Mouse (Mus musculus) embryo, embryonic 10 days (tissue): ENCODE results near the gene Klk9.

Experiments
- DNase-seq: peaks from one replicate; pipeline ENCODE4 v3.0.0-alpha.2; 2015; ENCODE audit warnings: low spot score

The Klk9 gene

DNA sequence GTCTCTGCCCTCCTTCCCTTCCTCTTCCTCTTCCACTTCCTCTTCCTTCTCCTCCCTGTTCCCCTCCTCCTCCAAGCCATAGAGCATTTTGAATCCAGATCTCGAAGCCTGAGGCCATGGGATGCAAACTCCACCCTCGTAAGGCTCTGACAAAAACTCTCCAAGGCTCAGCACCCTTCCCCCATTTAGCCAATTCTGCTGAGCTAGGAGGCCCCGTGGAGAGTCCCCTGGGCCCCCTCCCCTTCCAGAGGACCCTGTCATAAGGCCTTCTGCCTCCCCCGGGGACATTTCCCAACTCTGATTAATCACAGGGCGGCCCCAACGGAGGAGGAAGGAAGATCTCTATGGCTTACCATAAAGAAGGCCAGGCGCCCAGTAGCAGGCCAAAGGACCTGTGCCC is at the start of gene Klk9:
Gene Klk9, plus strand, starts transcription at position 301 of the 400 bp plus-strand sequence.
- no peak for DNase-seq

GRCm38 (mm10) chr7:43747788-43748187 is 43.9 kb upstream of the Klk9 start:
- DNase-seq = no peak

- no peak for DNase-seq
These were observed 38.9 kb upstream of the Klk9 start for GRCm38 (mm10) chr7:43752806-43753205.

DNA sequence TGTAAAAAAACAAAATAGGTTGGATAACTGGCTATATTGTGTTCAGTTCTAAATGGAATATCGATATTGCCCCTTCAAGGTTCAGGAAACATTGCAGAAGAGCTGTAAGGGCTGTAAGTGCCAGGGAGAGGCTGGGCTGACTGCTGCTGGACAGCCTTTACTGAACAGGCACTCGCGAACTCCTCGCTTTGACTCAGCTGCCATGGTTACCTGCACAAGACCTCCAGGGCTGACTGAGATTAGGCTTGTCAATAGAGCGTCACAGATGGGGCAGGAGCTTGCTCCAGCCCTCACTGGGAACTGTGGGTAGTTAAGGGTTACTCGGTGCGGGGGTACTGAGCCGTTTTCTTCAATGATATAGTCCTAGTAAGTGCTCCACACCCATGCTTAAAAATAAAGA is 25.2 kb upstream of the Klk9 start:
- peak; percentile 21 for DNase-seq

DNA sequence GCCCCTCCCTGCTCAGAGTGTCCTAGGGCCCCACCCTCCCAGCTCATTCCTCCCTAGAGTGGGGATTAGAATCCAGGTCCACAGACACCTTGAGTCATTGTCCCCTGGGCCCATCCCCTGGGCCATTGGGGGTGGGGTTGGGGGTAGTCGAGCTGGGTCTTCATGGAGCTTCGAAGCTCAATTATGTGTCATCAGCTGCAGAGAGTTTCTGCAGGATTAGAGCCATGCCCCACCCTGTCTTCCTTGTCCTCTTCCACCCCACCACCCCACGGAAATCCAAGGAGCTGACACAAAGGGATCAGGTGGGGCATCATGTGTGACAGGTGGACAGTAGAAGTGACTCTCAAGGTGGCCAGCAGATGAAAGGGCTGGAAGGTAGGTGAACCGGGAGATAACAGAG is 23.1 kb upstream of the Klk9 start, which contains the start of gene Klk12:
Gene Klk12, plus strand, starts transcription at position 301 of the 400 bp plus-strand sequence.
- no peak for DNase-seq

GRCm38 (mm10) chr7:43769636-43770035 is 22.1 kb upstream of the Klk9 start:
- no peak for DNase-seq

DNA sequence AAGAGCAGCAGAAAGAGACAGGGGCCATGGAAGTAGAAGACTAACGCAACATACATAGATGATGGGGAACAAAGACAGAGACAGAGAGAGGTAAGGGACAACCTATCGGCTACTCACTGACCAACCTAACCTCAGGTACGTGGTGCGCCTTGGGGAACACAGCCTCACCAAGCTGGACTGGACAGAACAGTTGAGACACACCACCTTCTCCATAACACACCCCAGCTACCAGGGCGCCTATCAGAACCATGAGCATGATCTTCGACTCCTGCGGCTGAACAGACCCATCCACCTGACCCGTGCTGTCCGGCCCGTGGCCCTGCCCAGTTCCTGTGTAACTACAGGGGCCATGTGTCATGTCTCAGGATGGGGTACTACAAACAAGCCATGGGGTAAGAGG is 21.0 kb upstream of the Klk9 start:
- no peak for DNase-seq

GRCm38 (mm10) chr7:43771916-43772315 is 19.8 kb upstream of the Klk9 start:
- no peak for DNase-seq

GRCm38 (mm10) chr7:43772901-43773300 is 18.8 kb upstream of the Klk9 start:
- DNase-seq = no peak

DNA sequence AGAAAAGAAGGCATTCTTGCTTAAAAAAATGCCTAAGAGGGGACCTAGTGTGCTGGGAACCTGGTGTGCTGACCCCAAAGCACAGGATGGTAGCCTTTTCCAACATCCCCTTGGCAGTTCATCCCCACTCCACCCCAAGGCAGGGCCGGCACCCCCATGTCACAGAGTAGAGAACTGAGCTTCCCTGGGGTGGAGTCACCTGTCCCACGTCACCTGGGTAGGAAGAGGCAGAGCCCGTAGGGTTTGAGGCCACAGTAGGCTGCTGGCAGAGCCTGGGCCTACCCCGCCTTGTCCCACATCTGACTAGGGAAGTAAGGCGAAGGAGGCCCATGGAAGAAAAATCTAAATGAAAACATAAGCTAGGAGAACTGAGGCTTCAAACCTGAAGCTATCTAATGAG is 17.3 kb upstream of the Klk9 start, which contains the start of gene Klk11:
Gene Klk11, plus strand, starts transcription at position 241 of the 400 bp plus-strand sequence.
- no peak for DNase-seq

GRCm38 (mm10) chr7:43774802-43775201 is 16.9 kb upstream of the Klk9 start:
- no peak for DNase-seq

- DNase-seq = peak; percentile 1
These were observed 16.2 kb upstream of the Klk9 start for GRCm38 (mm10) chr7:43775311-43776057.

DNA sequence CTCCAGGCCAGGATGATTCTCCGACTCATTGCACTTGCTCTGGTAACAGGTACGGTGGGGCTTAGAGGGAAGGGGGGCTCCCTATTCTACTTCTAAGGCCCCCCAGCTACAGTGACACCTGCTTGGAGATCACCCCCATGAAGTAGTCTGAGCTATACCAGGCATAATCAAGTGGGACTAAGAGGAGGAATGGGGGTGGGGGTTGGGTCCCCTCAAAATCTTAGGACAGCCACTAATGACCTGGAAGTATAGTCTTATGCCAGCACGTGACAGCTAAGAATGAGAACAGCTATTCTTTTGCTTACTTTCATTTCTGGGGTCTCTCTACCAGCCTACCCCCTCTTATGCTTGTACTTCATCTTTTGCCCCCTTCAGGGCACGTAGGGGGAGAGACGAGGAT is 15.2 kb upstream of the Klk9 start:
- no peak for DNase-seq

GRCm38 (mm10) chr7:43777423-43777822 is 14.3 kb upstream of the Klk9 start:
- peak; percentile 2 for DNase-seq

- no peak for DNase-seq
These were observed 13.3 kb upstream of the Klk9 start for GRCm38 (mm10) chr7:43778176-43778970.

- DNase-seq = peak; percentile 2
These were observed 11.4 kb upstream of the Klk9 start for GRCm38 (mm10) chr7:43780241-43780640.

DNA sequence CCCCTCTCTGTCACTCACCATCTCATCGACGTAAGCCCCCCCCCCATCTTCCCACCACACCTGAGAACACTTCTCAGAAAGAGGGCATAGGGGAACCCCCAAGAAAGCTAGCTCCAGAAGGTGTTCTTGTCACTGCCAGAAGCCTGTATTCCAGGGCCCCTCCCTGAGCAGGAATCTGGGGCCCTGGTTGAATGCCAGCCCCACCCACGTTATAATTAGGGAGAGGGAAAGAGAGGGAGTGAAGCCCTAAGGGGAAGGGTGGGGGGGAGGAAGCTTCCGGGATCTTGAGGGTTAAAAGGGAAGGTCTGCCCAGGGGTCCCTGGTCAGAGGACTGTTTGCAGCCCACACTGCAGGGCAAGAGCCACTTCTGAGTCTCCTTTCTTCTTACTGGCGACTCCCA is 10.9 kb upstream of the Klk9 start, which contains the start of gene Klk10:
Gene Klk10, plus strand, starts transcription at position 290 of the 400 bp plus-strand sequence.
- DNase-seq = no peak

DNA sequence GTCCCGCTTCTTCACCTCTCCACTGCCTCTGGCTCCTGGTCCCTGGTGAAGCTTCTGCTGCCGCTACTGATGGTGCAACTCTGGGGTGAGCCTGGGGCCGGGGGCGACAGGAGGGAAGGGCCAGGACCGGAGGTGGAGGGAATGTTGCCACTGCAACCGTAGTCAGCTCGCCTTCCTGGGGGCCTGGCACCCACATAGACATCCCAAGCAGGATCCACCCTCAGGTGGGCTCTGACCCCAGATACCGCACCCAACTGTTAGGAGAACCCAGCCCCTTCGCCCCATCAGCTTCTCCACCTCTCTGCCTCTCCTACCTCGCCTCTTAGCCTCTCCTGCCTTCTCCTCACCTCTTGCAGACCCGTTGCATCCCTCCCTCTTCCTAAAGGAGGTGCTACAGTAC is 10.2 kb upstream of the Klk9 start:
- peak; percentile 3 for DNase-seq

DNA sequence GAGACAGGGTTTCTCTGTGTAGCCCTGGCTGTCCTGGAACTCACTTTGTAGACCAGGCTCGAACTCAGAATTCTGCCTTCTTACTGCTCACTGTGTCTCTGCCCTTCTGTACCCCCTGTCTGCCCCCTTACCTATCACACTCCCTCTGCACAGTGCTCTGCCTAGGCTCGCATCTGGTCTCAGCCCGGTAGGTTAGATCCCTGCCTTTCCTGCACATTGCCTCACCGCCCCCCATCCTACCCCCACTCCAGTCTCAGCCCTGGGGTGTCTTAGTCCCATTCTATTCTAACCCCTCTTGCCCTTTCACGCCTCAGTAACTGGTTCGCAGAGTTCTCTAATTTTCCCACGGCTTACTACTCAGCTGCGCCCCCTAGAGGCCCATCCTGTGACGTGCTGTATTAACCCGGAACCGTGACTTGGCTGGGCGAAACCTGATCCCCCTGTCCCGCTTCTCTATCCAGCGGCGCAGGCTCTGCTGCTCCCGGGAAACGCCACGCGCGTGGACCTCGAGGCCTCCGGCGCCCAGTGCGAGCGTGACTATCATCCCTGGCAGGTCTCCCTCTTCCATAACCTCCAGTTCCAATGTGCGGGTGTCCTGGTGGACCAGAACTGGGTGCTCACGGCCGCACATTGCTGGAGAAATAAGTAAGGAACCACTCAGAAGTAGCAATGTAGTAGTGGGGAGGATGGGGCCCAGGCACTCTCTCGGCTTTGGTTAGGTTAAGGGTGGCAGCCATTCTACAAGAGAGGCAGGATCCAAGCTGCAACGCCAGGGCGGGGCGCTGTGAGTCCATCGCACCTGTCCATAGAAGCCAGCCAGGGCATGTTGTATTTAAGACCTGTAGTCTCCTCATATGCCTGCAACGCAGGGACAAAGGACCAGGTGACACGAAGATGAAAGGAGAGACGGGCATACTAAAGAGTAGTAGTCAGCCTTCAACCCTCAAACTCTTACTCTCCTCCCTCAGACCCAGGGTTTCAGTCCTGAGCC is 9.1 kb upstream of the Klk9 start:
- peak; percentile 87 for DNase-seq

DNA sequence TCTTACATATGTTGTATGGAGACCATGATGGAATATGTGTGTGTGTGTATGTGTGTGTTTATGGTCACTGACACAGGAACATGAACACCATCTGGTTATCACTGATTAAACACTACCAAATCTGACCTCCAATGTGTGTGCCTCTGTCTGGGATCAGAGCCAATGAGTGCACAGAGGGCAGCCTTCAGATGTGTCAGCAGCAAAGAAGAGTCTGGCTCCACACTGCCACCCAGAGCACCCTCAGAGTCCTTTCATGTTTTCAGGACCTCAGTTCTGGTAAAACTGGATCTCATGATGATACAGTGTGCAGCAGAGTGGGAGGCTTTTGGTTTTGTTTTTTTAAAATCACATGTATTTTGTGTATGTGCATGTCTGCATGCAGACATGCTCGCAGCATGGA is 6.4 kb upstream of the Klk9 start:
- DNase-seq = no peak

- no peak for DNase-seq
These were observed 3.6 kb upstream of the Klk9 start for GRCm38 (mm10) chr7:43788096-43788495.

DNA sequence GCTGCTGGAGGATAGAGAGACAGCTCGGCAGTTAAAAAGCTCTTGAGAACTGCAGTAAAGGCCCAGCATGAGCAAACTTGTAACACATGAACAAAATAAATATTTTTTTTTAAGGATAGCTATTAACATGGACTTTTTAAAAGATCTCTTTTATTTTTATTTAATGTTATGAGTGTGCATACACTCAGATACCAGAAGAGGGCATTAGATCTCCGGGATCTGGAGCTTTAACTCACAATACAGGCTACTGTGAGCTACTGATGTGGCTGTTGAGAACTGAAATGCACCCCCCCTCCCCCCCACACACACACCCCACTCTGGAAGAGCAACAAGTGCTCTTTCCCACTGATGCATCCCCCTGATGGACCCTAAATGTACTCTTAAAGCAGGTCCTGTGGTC is 2.4 kb upstream of the Klk9 start:
- DNase-seq = no peak
